Mouse (Mus musculus): Measurements from ENCODE around the gene Olfr117. TPM values are rescaled to one million over a fixed set of nuclear protein-coding genes. Genes with fewer than 3 reads are reported as not detected.
"Not testable (repeated sequence)": the region's sequence is repeated elsewhere in the genome, so short reads cannot be mapped to it uniquely, and the experiment has no call there.

The Olfr117 gene
- not detected in 2 replicates for polyA plus RNA-seq (2012; ENCODE audit: insufficient read depth, insufficient read length, low replicate concordance, missing spikeins)

GRCm38 (mm10) chr17:37663682-37664081, at the start of gene Olfr117:
TSS of gene Olfr117 (minus strand) at chr17:37663782.
- Histone ChIP-seq H3K27ac (ENCODE audit: insufficient read depth, low read depth, low read length) (no peak within 1 kb of the TSS), H3K4me3 (ENCODE audit: insufficient read depth, low read depth, low read length) (no peak within 1 kb of the TSS), H3K4me1 (ENCODE audit: control insufficient read depth, insufficient read depth, low read length) (no peaks in the 10 kb centered on the region)
- 60% methylated on average over 1 of the region's 1 CpGs for WGBS
- TF ChIP-seq CTCF (IDR thresholded peaks at IDR 0.05; ENCODE audit: insufficient read depth, low read depth, low read length) = no peak
- TF ChIP-seq POLR2A (IDR thresholded peaks at IDR 0.05; ENCODE audit: insufficient read depth, low read depth, low read length) = no peak

- H3K4me3 ChIP-seq (ENCODE audit: insufficient read depth, low read depth, low read length); H3K4me1 ChIP-seq (ENCODE audit: control insufficient read depth, insufficient read depth, low read length); H3K27ac ChIP-seq (ENCODE audit: insufficient read depth, low read depth, low read length): not testable (repeated sequence)
- WGBS = 63% methylated on average over 1 of the region's 1 CpGs
These were observed 32.7 kb upstream of the Olfr117 start, which contains the start of gene Olfr119 for GRCm38 (mm10) chr17:37696264-37696663. TSS of gene Olfr119 (plus strand) at chr17:37696564.

GRCm38 (mm10) chr17:37666688-37667087, 3.1 kb upstream of the Olfr117 start, which contains the start of gene Olfr118:
TSS of gene Olfr118 (plus strand) at chr17:37666988.
- TF ChIP-seq POLR2A (IDR thresholded peaks at IDR 0.05; ENCODE audit: insufficient read depth, low read depth, low read length) (no peak), CTCF (IDR thresholded peaks at IDR 0.05; ENCODE audit: insufficient read depth, low read depth, low read length) (no peak)
- no peak within 1 kb of the TSS for H3K4me3 ChIP-seq (ENCODE audit: insufficient read depth, low read depth, low read length)
- no peaks in the 10 kb centered on the region for H3K4me1 ChIP-seq (ENCODE audit: control insufficient read depth, insufficient read depth, low read length)
- WGBS = 67% methylated on average over 2 of the region's 2 CpGs
- no peak within 1 kb of the TSS for H3K27ac ChIP-seq (ENCODE audit: insufficient read depth, low read depth, low read length)

DNA sequence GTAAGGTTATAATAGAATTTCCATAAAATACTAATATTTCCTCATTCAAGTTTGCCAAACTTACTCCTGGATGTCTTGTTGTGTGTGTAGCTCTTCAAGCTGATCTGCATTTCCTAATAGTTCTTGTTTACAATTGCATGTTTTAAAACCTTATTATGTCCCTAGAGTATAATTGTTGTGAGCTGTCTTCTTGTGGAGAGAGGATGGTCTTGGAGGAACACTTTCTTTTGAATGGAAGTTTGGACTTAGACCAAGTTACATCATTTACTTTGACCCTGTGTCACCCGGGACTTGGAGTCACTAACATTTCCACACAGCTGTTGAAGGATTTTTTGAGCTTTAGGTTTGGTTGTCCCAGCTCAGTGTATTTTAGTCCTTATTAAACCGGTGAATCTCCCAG, 36.6 kb downstream of the Olfr117 start, which contains the start of the genes Olfr115 and Olfr116:
Gene Olfr115 (minus strand): TSS at position 101 of the 400 bp plus-strand sequence.
Gene Olfr116 (minus strand): TSS at position 191 of the 400 bp plus-strand sequence.
- no peak within 1 kb of the TSS for H3K4me3 ChIP-seq (ENCODE audit: insufficient read depth, low read depth, low read length)
- WGBS = 85% methylated on average over 2 of the region's 2 CpGs
- TF ChIP-seq POLR2A (IDR thresholded peaks at IDR 0.05; ENCODE audit: insufficient read depth, low read depth, low read length) (no peak), CTCF (IDR thresholded peaks at IDR 0.05; ENCODE audit: insufficient read depth, low read depth, low read length) (no peak)
- H3K4me1 ChIP-seq (ENCODE audit: control insufficient read depth, insufficient read depth, low read length) = no peaks in the 10 kb centered on the region
- H3K27ac ChIP-seq (ENCODE audit: insufficient read depth, low read depth, low read length) = no peak within 1 kb of the TSS

Other genes with a start within 250 kb of the Olfr117 start
- not detected in 2 replicates for gene Olfr108, start 218.3 kb downstream of the Olfr117 start, polyA plus RNA-seq (2012; ENCODE audit: insufficient read depth, insufficient read length, low replicate concordance, missing spikeins)
- not detected in 2 replicates for gene Olfr109, start 204.9 kb downstream of the Olfr117 start, polyA plus RNA-seq (2012; ENCODE audit: insufficient read depth, insufficient read length, low replicate concordance, missing spikeins)
- not detected in 2 replicates for gene H2-M2, start 180.2 kb downstream of the Olfr117 start, polyA plus RNA-seq (2012; ENCODE audit: insufficient read depth, insufficient read length, low replicate concordance, missing spikeins)
- not detected in 2 replicates for gene Olfr110, start 171.3 kb downstream of the Olfr117 start, polyA plus RNA-seq (2012; ENCODE audit: insufficient read depth, insufficient read length, low replicate concordance, missing spikeins)
- gene Olfr111, start 155.8 kb downstream of the Olfr117 start, polyA plus RNA-seq (2012; ENCODE audit: insufficient read depth, insufficient read length, low replicate concordance, missing spikeins) = not detected in 2 replicates
- not detected in 2 replicates for gene Olfr112, start 94.3 kb downstream of the Olfr117 start, polyA plus RNA-seq (2012; ENCODE audit: insufficient read depth, insufficient read length, low replicate concordance, missing spikeins)
- gene Olfr113, start 86.1 kb downstream of the Olfr117 start, polyA plus RNA-seq (2012; ENCODE audit: insufficient read depth, insufficient read length, low replicate concordance, missing spikeins) = not detected in 2 replicates
- not detected in 2 replicates for gene Olfr114, start 71.0 kb downstream of the Olfr117 start, polyA plus RNA-seq (2012; ENCODE audit: insufficient read depth, insufficient read length, low replicate concordance, missing spikeins)
- gene Olfr115, start 36.7 kb downstream of the Olfr117 start, polyA plus RNA-seq (2012; ENCODE audit: insufficient read depth, insufficient read length, low replicate concordance, missing spikeins) = not detected in 2 replicates
- not detected in 2 replicates for gene Olfr116, start 36.6 kb downstream of the Olfr117 start, polyA plus RNA-seq (2012; ENCODE audit: insufficient read depth, insufficient read length, low replicate concordance, missing spikeins)
- not detected in 2 replicates for gene Olfr118, start 3.2 kb upstream of the Olfr117 start, polyA plus RNA-seq (2012; ENCODE audit: insufficient read depth, insufficient read length, low replicate concordance, missing spikeins)
- gene Olfr119, start 32.8 kb upstream of the Olfr117 start, polyA plus RNA-seq (2012; ENCODE audit: insufficient read depth, insufficient read length, low replicate concordance, missing spikeins) = not detected in 2 replicates
- not detected in 2 replicates for gene Olfr120, start 58.0 kb upstream of the Olfr117 start, polyA plus RNA-seq (2012; ENCODE audit: insufficient read depth, insufficient read length, low replicate concordance, missing spikeins)
- gene Olfr121, start 85.1 kb upstream of the Olfr117 start, polyA plus RNA-seq (2012; ENCODE audit: insufficient read depth, insufficient read length, low replicate concordance, missing spikeins) = not detected in 2 replicates
- not detected in 2 replicates for gene Olfr122, start 104.8 kb upstream of the Olfr117 start, polyA plus RNA-seq (2012; ENCODE audit: insufficient read depth, insufficient read length, low replicate concordance, missing spikeins)
- gene Olfr123, start 129.7 kb upstream of the Olfr117 start, polyA plus RNA-seq (2012; ENCODE audit: insufficient read depth, insufficient read length, low replicate concordance, missing spikeins) = not detected in 2 replicates
- not detected in 2 replicates for gene Olfr124, start 136.1 kb upstream of the Olfr117 start, polyA plus RNA-seq (2012; ENCODE audit: insufficient read depth, insufficient read length, low replicate concordance, missing spikeins)
- gene Olfr125, start 169.2 kb upstream of the Olfr117 start, polyA plus RNA-seq (2012; ENCODE audit: insufficient read depth, insufficient read length, low replicate concordance, missing spikeins) = not detected in 2 replicates
- not detected in 2 replicates for gene Olfr126, start 183.7 kb upstream of the Olfr117 start, polyA plus RNA-seq (2012; ENCODE audit: insufficient read depth, insufficient read length, low replicate concordance, missing spikeins)
- gene Olfr127, start 236.7 kb upstream of the Olfr117 start, polyA plus RNA-seq (2012; ENCODE audit: insufficient read depth, insufficient read length, low replicate concordance, missing spikeins) = not detected in 2 replicates

Data from olfactory bulb, adult 2 months (tissue).